Mouse (Mus musculus): ENCODE measurements around the gene Pcp4. TPM values are rescaled to one million over a fixed set of nuclear protein-coding genes. Genes with fewer than 3 reads are reported as not detected.
"Not testable (repeated sequence)": the region's sequence is repeated elsewhere in the genome, so short reads cannot be mapped to it uniquely, and the experiment has no call there.

The Pcp4 gene
- polyA plus RNA-seq, 1 experiment: 7.3 TPM

DNA sequence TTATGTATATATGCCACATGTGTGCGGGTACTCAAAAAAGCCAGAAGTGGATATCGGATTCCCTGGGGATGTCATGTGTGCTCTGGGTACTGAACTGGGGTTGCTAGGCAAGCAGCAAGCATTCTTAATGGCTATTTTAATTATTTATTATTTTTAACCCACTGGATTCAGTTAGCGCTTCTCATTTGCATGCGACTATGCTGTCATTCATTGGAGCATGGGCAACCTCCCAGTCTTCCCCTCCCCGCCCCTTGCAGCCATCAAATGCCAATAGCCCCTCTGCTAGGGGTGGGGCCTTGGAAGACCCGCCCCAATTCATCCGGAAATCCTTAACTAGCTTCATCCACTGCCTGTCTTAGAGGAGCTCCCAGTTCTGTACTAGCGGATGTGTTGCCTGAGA lies 26.5 kb upstream of the Pcp4 start:
- WGBS: 81% methylated on average over 8 of the region's 8 CpGs
- Histone ChIP-seq H3K27ac (ENCODE audit: control insufficient read depth, insufficient read depth, low read depth, low read length, poor library complexity) (peak overlapping the region; percentile 35; the same call in 1 of the 2 replicates), H3K4me3 (replicated peaks; ENCODE audit: control insufficient read depth, low read depth, low read length) (no peak overlapping the region), H3K4me1 (ENCODE audit: control insufficient read depth, insufficient read depth, low read length) (peaks cover 1% of the 10 kb centered on the region; the same call in 1 of the 2 replicates)
- TF ChIP-seq CTCF (IDR thresholded peaks at IDR 0.05; ENCODE audit: control insufficient read depth, insufficient read depth, low read length): no peak
- no peak for TF ChIP-seq POLR2A (IDR thresholded peaks at IDR 0.05; ENCODE audit: borderline replicate concordance, control insufficient read depth, low read depth, low read length)

DNA sequence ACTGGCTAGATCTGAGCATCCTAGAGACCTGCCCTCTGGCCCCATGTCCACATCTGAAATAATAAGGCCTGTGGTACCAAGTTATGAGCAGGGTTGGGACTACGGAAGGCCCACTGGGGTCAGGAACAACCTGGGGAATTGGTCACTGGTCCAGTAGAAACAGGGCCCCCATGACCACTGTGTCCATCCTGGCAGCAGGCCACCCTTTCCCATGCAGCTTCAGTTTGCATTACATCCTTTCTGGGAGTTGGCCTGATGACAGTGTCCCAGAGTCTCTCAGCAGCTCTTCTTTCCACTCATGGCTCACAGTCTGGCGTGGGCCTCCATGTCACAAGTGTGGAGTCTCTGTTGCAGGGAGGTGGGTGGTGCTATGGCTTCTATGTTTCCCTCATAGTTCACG lies 25.6 kb upstream of the Pcp4 start:
- 74% methylated on average over 3 of the region's 3 CpGs for WGBS
- Histone ChIP-seq H3K4me3 (replicated peaks; ENCODE audit: control insufficient read depth, low read depth, low read length) (peak overlapping the region; percentile 71), H3K27ac (ENCODE audit: control insufficient read depth, insufficient read depth, low read depth, low read length, poor library complexity) (peak overlapping the region; percentile 68), H3K4me1 (ENCODE audit: control insufficient read depth, insufficient read depth, low read length) (peaks cover 1% of the 10 kb centered on the region; the same call in 1 of the 2 replicates)
- TF ChIP-seq POLR2A (IDR thresholded peaks at IDR 0.05; ENCODE audit: borderline replicate concordance, control insufficient read depth, low read depth, low read length): no peak
- TF ChIP-seq CTCF (IDR thresholded peaks at IDR 0.05; ENCODE audit: control insufficient read depth, insufficient read depth, low read length): no peak

DNA sequence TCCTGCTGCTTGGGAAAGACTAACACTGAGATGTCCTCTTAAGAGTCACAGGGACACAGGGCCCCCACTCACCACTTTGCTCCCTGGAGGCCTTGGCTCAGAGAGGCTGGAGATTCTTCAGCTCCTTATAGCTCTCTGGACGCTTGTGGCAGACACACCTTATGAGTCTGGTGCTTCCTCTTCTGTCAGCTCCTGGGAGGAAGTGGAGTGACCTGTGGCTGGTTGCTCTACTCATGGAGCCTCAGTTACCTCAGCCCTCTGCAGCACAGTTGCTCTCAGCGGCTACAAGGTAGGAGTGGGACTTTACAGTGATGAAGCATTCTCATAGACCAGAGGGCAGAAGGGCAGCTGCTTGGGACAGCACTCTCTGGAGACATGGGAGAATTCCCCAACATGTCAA lies 23.9 kb upstream of the Pcp4 start, which contains the start of gene Itgb2l:
Gene Itgb2l, minus strand, starts transcription at position 152 of the 400 bp plus-strand sequence.
- Histone ChIP-seq H3K27ac (ENCODE audit: control insufficient read depth, insufficient read depth, low read depth, low read length, poor library complexity) (peak within 1 kb of the TSS; percentile 73), H3K4me1 (ENCODE audit: control insufficient read depth, insufficient read depth, low read length) (peaks cover 1% of the 10 kb centered on the region; the same call in 1 of the 2 replicates), H3K4me3 (replicated peaks; ENCODE audit: control insufficient read depth, low read depth, low read length) (peak within 1 kb of the TSS; percentile 71)
- 7% methylated on average over 2 of the region's 2 CpGs for WGBS
- TF ChIP-seq CTCF (IDR thresholded peaks at IDR 0.05; ENCODE audit: control insufficient read depth, insufficient read depth, low read length) (no peak), POLR2A (IDR thresholded peaks at IDR 0.05; ENCODE audit: borderline replicate concordance, control insufficient read depth, low read depth, low read length) (no peak)

DNA sequence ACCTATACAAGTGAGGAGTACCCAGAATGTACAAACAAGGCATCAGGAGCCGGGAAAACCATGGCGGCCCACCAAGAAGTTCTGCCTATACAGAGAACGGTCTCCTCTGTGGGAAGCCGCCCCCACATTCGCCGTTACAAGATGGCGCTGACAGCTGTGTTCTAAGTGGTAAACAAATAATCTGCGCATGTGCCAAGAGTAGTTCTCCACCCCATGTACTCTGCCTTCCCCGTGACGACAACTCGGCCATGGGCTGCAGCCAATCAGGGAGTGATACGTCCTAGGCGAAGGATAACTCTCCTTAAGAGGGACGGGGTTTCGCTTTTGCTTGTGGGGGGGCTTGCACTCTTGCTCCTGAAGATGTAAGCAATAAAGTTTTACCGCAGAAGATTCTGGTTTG lies 16.5 kb upstream of the Pcp4 start:
- WGBS: 88% methylated on average over 16 of the region's 16 CpGs

DNA sequence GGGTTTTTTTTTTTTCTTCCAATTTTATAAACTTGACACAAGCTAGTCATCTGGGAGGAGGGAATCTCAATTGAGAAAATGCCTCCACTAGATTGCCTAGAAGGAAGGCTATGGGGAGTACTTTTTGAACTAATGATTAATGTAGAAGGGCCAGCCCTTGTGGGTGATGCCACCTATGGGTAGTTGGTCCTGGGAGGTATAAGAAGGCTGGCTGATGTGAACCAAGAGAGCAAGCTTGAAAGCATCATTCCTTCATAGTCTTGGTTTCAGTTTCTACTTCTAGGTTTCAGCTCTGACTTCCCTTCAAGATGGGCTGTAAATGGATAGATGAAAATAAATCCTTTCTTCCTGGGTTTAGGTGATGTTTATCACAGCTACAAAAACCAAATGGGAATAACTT lies 13.3 kb upstream of the Pcp4 start:
- Histone ChIP-seq H3K4me3 (replicated peaks; ENCODE audit: control insufficient read depth, low read depth, low read length) (no peak overlapping the region), H3K4me1 (ENCODE audit: control insufficient read depth, insufficient read depth, low read length) (no peaks in the 10 kb centered on the region), H3K27ac (ENCODE audit: control insufficient read depth, insufficient read depth, low read depth, low read length, poor library complexity) (no peak overlapping the region)
- no peak for TF ChIP-seq CTCF (IDR thresholded peaks at IDR 0.05; ENCODE audit: control insufficient read depth, insufficient read depth, low read length)
- no peak for TF ChIP-seq POLR2A (IDR thresholded peaks at IDR 0.05; ENCODE audit: borderline replicate concordance, control insufficient read depth, low read depth, low read length)

More for the DNA sequence above, 16.5 kb upstream of the Pcp4 start:
- not testable (repeated sequence) for H3K4me3 ChIP-seq (replicated peaks; ENCODE audit: control insufficient read depth, low read depth, low read length); H3K27ac ChIP-seq (ENCODE audit: control insufficient read depth, insufficient read depth, low read depth, low read length, poor library complexity); H3K4me1 ChIP-seq (ENCODE audit: control insufficient read depth, insufficient read depth, low read length)

DNA sequence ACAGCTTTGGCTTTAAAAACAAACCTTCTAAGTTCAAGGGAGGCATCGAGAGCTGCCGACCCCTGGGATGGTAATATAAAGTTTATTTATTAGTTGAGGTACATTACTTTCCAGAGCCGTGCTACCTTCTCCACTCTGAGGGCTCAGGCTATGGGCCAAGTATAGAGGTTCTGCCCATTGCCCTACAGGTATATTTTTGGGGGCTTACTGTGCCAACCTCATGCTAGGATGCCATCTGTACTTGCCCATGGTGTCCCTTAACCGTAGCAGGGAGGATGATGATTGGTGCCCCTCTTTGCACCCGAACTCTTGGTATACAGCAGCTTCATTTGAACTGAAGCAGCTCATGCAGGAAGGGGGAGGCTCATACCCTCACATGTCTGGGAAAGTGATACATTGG lies 9.8 kb upstream of the Pcp4 start:
- no peak overlapping the region for H3K27ac ChIP-seq (ENCODE audit: control insufficient read depth, insufficient read depth, low read depth, low read length, poor library complexity)
- 74% methylated on average over 5 of the region's 5 CpGs for WGBS
- H3K4me3 ChIP-seq (replicated peaks; ENCODE audit: control insufficient read depth, low read depth, low read length): no peak overlapping the region
- no peaks in the 10 kb centered on the region for H3K4me1 ChIP-seq (ENCODE audit: control insufficient read depth, insufficient read depth, low read length)
- TF ChIP-seq CTCF (IDR thresholded peaks at IDR 0.05; ENCODE audit: control insufficient read depth, insufficient read depth, low read length): no peak
- no peak for TF ChIP-seq POLR2A (IDR thresholded peaks at IDR 0.05; ENCODE audit: borderline replicate concordance, control insufficient read depth, low read depth, low read length)

DNA sequence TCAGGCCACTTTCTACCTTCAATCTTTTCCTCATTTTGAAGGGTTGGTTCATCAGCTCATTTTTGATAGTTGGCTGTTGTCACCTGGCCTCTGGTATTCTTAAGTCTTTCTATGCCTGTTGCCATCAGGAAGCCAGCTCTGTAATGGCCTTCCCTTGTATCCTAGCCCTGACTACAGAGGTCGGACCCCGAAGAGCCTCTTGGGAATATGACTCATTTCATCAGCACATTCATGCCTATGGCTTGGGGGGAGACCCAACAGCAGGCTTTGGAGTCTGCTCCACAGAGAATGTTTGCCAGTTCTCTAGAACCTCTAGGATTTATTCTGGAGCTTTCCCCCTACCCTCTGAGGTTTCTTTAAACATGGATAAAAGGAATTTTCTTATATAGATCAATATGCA lies 8.1 kb upstream of the Pcp4 start:
- H3K4me3 ChIP-seq (replicated peaks; ENCODE audit: control insufficient read depth, low read depth, low read length): no peak overlapping the region
- WGBS: 70% methylated on average over 2 of the region's 2 CpGs
- no peaks in the 10 kb centered on the region for H3K4me1 ChIP-seq (ENCODE audit: control insufficient read depth, insufficient read depth, low read length)
- no peak overlapping the region for H3K27ac ChIP-seq (ENCODE audit: control insufficient read depth, insufficient read depth, low read depth, low read length, poor library complexity)
- TF ChIP-seq CTCF (IDR thresholded peaks at IDR 0.05; ENCODE audit: control insufficient read depth, insufficient read depth, low read length): no peak
- no peak for TF ChIP-seq POLR2A (IDR thresholded peaks at IDR 0.05; ENCODE audit: borderline replicate concordance, control insufficient read depth, low read depth, low read length)

DNA sequence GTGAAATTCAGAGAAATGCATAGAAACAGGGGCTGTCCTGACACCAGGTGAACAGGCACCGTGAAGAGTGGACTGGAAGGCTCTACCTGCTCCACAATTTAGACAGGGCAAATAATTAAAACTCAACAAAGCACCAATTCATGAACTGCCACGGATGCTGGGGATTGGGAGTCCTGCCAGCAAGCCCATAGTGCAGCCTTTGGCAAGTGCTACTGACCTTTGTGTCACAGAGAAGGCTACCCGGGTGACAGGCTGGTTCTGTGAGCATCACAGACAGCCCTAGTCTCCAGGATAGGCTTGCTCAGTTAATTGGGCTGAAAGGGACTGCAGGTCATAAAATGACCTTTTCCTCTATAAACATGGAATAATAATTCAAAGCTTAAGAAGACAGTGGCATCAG lies 6.6 kb upstream of the Pcp4 start:
- H3K27ac ChIP-seq (ENCODE audit: control insufficient read depth, insufficient read depth, low read depth, low read length, poor library complexity): no peak overlapping the region
- 67% methylated on average over 3 of the region's 3 CpGs for WGBS
- no peak overlapping the region for H3K4me3 ChIP-seq (replicated peaks; ENCODE audit: control insufficient read depth, low read depth, low read length)
- TF ChIP-seq CTCF (IDR thresholded peaks at IDR 0.05; ENCODE audit: control insufficient read depth, insufficient read depth, low read length) (no peak), POLR2A (IDR thresholded peaks at IDR 0.05; ENCODE audit: borderline replicate concordance, control insufficient read depth, low read depth, low read length) (no peak)
- H3K4me1 ChIP-seq (ENCODE audit: control insufficient read depth, insufficient read depth, low read length): no peaks in the 10 kb centered on the region

DNA sequence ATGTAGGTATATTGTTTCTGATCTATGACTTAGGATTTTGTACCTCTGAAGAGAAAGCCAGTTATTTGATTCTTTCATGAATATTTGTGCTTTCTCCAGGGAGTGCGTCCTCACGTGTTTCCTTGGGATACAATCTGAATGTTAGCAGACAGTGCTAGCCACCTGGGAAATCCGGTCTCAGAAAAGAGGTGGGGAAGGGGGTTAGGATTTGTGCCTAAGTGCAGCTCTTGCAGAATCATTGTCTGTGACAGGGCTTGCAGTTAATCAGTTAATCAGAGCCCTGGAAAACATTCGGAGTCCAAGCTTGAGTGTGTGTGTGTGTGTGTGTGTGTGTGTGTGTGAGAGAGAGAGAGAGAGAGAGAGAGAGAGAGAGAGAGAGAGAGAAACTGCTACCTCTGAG lies 605 bp downstream of the Pcp4 start:
- Histone ChIP-seq H3K27ac (ENCODE audit: control insufficient read depth, insufficient read depth, low read depth, low read length, poor library complexity) (no peak overlapping the region), H3K4me3 (replicated peaks; ENCODE audit: control insufficient read depth, low read depth, low read length) (no peak overlapping the region), H3K4me1 (ENCODE audit: control insufficient read depth, insufficient read depth, low read length) (no peaks in the 10 kb centered on the region)
- TF ChIP-seq CTCF (IDR thresholded peaks at IDR 0.05; ENCODE audit: control insufficient read depth, insufficient read depth, low read length) (no peak), POLR2A (IDR thresholded peaks at IDR 0.05; ENCODE audit: borderline replicate concordance, control insufficient read depth, low read depth, low read length) (no peak)
- WGBS: 57% methylated on average over 4 of the region's 4 CpGs
